Mouse (Mus musculus) thymus, adult 2 months (tissue): ENCODE data around the gene Slc6a1. TPM values are rescaled to one million over a fixed set of nuclear protein-coding genes. Genes with fewer than 3 reads are reported as not detected.

Experiments
- DNase-seq: peaks from one replicate; pipeline ENCODE4 v3.0.0; 2021
- H3K27ac ChIP-seq: fragments of 200-500 bp; 2 replicates; pipeline ENCODE4 v1.5.1; 2012; ENCODE audit warnings: low read length, control low read depth; ENCODE audit not compliant: control insufficient read depth, insufficient read depth
- H3K27me3 ChIP-seq: fragments of 200-500 bp; 2 replicates; pipeline ENCODE4 v1.6.1; 2012; ENCODE audit warnings: mild to moderate bottlenecking, low read length, moderate library complexity, mixed read lengths; ENCODE audit not compliant: control insufficient read depth, insufficient read depth
- H3K36me3 ChIP-seq: fragments of 200-500 bp; 2 replicates; pipeline ENCODE4 v1.6.1; 2012; ENCODE audit warnings: mild to moderate bottlenecking, low read length, moderate library complexity; ENCODE audit not compliant: control insufficient read depth, insufficient read depth
- H3K4me1 ChIP-seq: fragments of 200-500 bp; replicated peaks from 2 replicates; pipeline ENCODE4 v1.6.1; 2012; ENCODE audit warnings: low read length; ENCODE audit not compliant: control insufficient read depth, insufficient read depth
- H3K4me3 ChIP-seq: fragments of 200-500 bp; 2 replicates; pipeline ENCODE4 v1.5.1; 2012; ENCODE audit warnings: mild to moderate bottlenecking, low read length, control low read depth, moderate library complexity; ENCODE audit not compliant: control insufficient read depth, insufficient read depth
- CTCF ChIP-seq: fragments of 200-500 bp; IDR thresholded peaks from 2 replicates; pipeline ENCODE4 v1.5.1; 2012; ENCODE audit warnings: mild to moderate bottlenecking, control low read depth, low read length, moderate library complexity, borderline replicate concordance; ENCODE audit not compliant: control insufficient read depth, poor library complexity, insufficient read depth; ENCODE audit errors: extremely low read depth
- POLR2A ChIP-seq: fragments of 200-500 bp; IDR thresholded peaks from 2 replicates; pipeline ENCODE4 v1.6.1; 2012; ENCODE audit warnings: mild to moderate bottlenecking, low read length, control low read depth, moderate library complexity; ENCODE audit not compliant: control insufficient read depth, poor library complexity, insufficient read depth; ENCODE audit errors: extremely low read depth
- WGBS: fragments of 180-500 bp; shearing (Covaris S2); methylation state at CpG from one replicate; pipeline ENCODE4 v1.1.7; 2018; 5-methylcytosine and 5-hydroxymethylcytosine counted together
- polyA plus RNA-seq: library from polyadenylated mRNA; depleted of rRNA; stranded (reverse); fragments of >200 nt; gene quantifications from 2 replicates; pipeline ENCODE4 v1.2.3, GENCODE M21; 2012

The Slc6a1 gene
- polyA plus RNA-seq, 1 experiment = 0.26 TPM

DNA sequence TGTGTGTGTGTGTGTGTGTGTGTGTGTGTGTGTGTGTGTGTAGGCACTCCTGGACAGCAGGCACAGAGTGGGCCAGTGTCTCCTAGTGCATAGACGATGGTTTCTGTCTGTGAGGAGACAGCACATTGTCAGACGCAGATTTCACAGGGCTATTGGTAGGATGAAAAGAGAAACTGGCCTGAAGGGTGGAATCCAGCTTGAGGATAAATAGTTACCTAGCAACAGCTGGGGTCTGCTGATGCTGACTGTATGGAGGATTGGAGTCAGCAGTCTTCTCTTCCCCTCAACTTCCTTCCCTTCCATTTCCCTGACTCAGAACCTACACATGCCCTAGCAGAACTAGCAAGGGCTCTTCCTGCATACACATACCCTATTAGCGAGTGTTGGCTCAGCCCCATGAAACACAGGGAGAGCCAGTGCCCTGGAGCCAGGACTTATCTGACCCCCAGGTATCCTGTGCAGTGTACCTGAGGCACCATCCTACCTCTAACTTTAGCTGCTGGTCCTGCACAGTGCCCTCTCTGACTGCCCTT is 23.7 kb upstream of the Slc6a1 start:
- 43% methylated on average over 3 of the region's 3 CpGs for WGBS

DNA sequence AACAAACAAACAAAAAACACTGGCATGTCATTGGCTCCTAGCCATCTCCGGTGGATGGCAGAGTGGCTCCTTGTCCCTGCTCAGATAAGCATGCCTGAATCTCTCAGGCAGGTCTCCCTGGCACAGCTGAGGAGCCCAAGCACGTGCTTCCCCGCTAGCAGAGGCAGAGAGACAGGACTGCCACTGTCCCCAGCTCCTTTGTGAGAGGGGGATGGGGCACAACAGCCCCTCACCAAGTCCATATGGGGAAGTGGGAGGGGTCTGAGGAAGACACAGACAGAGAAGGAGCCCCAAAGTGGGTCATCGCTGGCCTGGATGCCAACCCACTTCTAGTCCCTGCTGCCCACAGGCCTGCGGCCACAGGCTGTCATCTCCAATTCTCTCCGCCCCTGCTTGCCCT is 20.8 kb upstream of the Slc6a1 start:
- TF ChIP-seq CTCF (no peak), POLR2A (no peak)
- Histone ChIP-seq H3K4me3 (no peak overlapping the region), H3K36me3 (no peaks in the 10 kb centered on the region), H3K27ac (no peak overlapping the region), H3K4me1 (no peaks in the 10 kb centered on the region), H3K27me3 (no peaks in the 10 kb centered on the region)
- no peak for DNase-seq
- WGBS = 69% methylated on average over 6 of the region's 6 CpGs

More for the DNA sequence above, 23.7 kb upstream of the Slc6a1 start:
- Histone ChIP-seq H3K27ac (no peak overlapping the region), H3K4me3 (no peak overlapping the region), H3K4me1 (no peaks in the 10 kb centered on the region), H3K36me3 (no peaks in the 10 kb centered on the region), H3K27me3 (no peaks in the 10 kb centered on the region)
- TF ChIP-seq POLR2A (no peak), CTCF (no peak)
- no peak for DNase-seq

DNA sequence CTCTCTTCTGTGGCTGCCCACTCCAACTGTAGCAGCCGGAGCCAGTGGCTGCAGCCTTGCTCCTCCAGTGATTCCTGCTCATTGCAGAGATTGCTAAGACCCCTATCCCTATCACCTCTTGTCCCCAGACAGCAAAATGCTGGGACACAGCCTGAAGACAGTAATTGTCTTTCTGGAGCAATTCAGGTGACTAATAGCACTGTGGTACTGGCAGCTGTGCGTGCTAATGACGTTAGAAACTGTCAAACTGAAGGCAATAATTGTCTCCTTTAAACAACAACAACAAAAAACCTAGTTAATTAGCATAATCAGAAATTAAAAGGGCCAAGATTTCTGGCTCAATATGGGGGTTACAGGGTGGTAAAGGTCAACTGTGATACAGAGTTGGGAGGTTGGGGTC is 18.4 kb upstream of the Slc6a1 start:
- WGBS = 73% methylated on average over 3 of the region's 3 CpGs
- Histone ChIP-seq H3K27ac (no peak overlapping the region), H3K4me1 (no peaks in the 10 kb centered on the region), H3K27me3 (no peaks in the 10 kb centered on the region), H3K4me3 (no peak overlapping the region), H3K36me3 (no peaks in the 10 kb centered on the region)
- TF ChIP-seq POLR2A (no peak), CTCF (no peak)
- no peak for DNase-seq

DNA sequence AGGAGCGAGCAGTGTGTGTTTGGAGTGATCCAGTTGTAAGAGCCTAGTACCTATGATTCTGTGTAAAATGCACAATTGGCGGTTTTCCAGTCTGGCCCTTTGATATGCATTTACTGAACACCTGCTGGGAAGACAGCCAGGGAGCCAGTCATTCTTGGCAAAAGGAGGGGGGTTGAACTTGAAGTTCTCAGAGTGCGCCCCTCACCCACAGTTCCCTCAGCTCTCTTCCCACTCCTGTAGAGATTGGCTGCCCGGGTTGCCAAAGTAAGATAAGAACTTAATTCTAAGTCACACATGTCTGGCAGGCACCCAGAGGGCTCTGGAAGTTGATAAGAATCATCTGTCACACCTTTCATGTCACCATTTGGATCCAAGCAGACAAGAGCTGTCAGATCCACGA is 18.0 kb upstream of the Slc6a1 start:
- TF ChIP-seq CTCF (no peak), POLR2A (no peak)
- Histone ChIP-seq H3K36me3 (no peaks in the 10 kb centered on the region), H3K4me1 (no peaks in the 10 kb centered on the region), H3K27me3 (no peaks in the 10 kb centered on the region), H3K4me3 (no peak overlapping the region), H3K27ac (no peak overlapping the region)
- no peak for DNase-seq
- WGBS = 75% methylated on average over 5 of the region's 5 CpGs

DNA sequence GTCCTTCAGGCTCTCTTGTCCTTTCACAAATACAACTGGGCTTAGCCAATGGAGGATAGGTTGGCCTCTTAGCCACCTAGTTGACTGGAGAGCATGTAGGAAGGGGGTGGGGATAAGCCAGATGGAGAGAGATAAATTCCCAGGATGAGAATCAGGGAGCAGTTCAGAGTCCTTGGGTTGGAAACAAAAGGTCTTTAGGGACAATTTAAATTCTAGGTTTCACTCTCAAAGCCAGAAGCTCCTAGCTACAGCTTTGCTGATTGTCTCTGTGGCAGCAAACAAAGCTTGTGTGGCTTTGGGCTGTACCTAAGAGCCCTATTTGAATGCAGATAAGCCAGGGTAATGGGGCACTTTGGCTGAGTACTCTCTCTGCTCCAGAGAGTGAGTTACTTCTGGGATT is 16.2 kb upstream of the Slc6a1 start:
- no peak for DNase-seq
- Histone ChIP-seq H3K27me3 (no peaks in the 10 kb centered on the region), H3K36me3 (no peaks in the 10 kb centered on the region), H3K4me3 (no peak overlapping the region), H3K4me1 (no peaks in the 10 kb centered on the region), H3K27ac (no peak overlapping the region)
- TF ChIP-seq POLR2A = no peak
- TF ChIP-seq CTCF = no peak

DNA sequence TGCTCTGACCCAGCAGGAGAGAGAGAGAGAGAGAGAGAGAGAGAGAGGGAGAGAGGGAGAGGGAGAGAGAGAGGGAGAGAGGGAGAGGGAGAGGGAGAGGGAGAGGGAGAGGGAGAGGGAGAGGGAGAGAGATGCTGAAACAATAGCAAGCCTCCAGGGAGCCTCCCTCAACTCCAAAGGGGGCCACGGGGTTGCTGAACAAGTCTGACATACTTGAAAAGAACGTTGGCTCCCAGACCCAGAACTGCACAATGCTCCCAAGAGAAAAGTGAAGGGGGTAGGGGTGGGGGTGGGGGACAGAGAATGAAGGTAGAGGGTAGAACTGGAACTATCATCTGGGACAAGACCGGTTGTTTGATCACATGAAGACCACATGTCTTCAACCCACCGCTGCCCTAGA is 14.5 kb upstream of the Slc6a1 start:
- WGBS = 54% methylated on average over 4 of the region's 4 CpGs
- TF ChIP-seq CTCF (no peak), POLR2A (no peak)
- Histone ChIP-seq H3K27me3 (no peaks in the 10 kb centered on the region), H3K27ac (no peak overlapping the region), H3K4me1 (no peaks in the 10 kb centered on the region), H3K4me3 (no peak overlapping the region), H3K36me3 (no peaks in the 10 kb centered on the region)
- DNase-seq = no peak

DNA sequence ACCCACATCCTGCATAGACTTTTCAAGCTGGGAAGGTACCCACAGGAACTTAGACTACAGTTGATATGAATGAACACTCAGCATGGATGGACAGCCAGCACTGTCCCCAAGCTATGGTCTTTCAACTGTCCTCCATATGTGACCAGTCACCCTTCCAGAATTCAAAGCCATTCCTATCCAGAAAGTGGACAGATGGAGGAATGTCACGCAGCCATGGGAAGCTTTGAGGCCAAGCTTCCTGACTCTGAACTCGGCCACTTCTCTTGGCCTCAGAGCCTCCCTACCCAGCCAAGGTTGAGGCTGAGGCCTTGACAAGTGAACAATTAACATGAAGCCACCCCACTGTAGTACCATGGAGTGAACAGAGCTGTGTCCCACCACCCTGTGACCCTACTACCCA is 12.8 kb upstream of the Slc6a1 start:
- H3K4me1 ChIP-seq = no peaks in the 10 kb centered on the region
- H3K27ac ChIP-seq = no peak overlapping the region
- no peak for TF ChIP-seq POLR2A
- no peak for TF ChIP-seq CTCF
- no peak overlapping the region for H3K4me3 ChIP-seq
- H3K27me3 ChIP-seq = no peaks in the 10 kb centered on the region
- no peaks in the 10 kb centered on the region for H3K36me3 ChIP-seq
- DNase-seq = no peak
- WGBS = 78% methylated on average over 2 of the region's 2 CpGs
